ENCODE assay signal across 20 mouse cellular contexts in the genomic region with DNA sequence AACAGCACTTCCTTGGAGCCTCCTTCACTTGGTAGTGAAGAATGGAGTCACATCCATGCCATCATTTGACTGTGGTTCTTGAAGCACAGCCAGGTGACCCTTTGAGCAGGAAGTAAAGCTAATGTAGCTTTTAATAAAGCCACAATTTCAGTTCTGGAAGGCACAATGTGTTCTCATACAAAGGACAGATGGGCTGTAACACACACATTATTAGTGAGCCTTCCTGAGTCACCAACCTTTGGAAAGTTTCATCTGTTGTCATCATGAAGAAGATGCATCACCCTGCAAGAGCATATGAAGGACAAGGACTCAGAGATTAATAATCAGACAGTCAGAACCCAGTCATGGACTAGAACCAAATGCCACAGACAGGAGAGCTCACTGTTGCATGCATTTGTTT.
A peak's percentile ranks its signal among the peaks of the same experiment; 100 is the strongest.
DNase-seq lines count a peak whose midpoint lies in the region; ATAC-seq and TF ChIP-seq lines count a peak whose summit lies in the region.
"Had no signal": no experiment of that assay in that cellular context is flagged by ENCODE, and none has a peak within 500 bp of the region (broad histone marks: within the 10 kb centered on the region; RNA-seq: fewer than 3 reads in every experiment).

No protein-coding gene starts in this region.

- H3K27ac ChIP-seq in layer of hippocampus, adult 2 months, result peak overlapping the region; percentile 79
- H3K27ac ChIP-seq: embryonic facial prominence, embryonic 10.5 days; forebrain, embryonic 13.5 days; heart, embryonic 13.5 days; hindbrain, embryonic 15.5 days had no signal

- DNase-seq in adrenal gland, adult (ENCODE audit: inconsistent age in 2 of 2, low spot score in 1 of 2), result peak; percentile 55 to 84
- no peak for DNase-seq in adrenal gland, postnatal 4 days (ENCODE audit: low spot score in 2 of 2)
- DNase-seq in layer of hippocampus, adult 2 months (ENCODE audit: low spot score in 2 of 2), result no peak
- no peak for DNase-seq in layer of hippocampus, adult 9-10 months (ENCODE audit: low spot score)
- peak; percentile 13 to 61 for DNase-seq in adrenal gland, postnatal 36 days
- DNase-seq in cerebellum, postnatal 10 days, result no peak
- DNase-seq: cerebellum, adult 8-10 months; cerebellum, postnatal 25 days; forebrain, postnatal 0 days; gastrocnemius, postnatal 14 days; heart, postnatal 36 days; kidney, adult 2 months had no signal

- no peak overlapping the region for H3K4me3 ChIP-seq in layer of hippocampus, adult 2 months
- H3K4me3 ChIP-seq: embryonic facial prominence, embryonic 10.5 days; forebrain, embryonic 13.5 days; heart, embryonic 13.5 days; hindbrain, embryonic 15.5 days had no signal

- ATAC-seq in granulocyte monocyte progenitor cell, adult 5-6 weeks (replicated peaks; ENCODE audit: poor library complexity, severe bottlenecking), result no peak
- ATAC-seq: activated CD4-positive, CD25-positive, alpha-beta regulatory T cell, adult 4 months; intestine, embryonic 16.5 days; Patski had no signal

- TF ChIP-seq CTCF in layer of hippocampus, adult 2 months (conservative IDR thresholded peaks at IDR 0.05), result no peak

Comparison
In these comparisons a context has a peak if more than half of its experiments do, and no peak if none do; other contexts are left out.
1. DNase-seq: peak in adrenal gland, adult (2 of 2) and adrenal gland, postnatal 36 days (2 of 2); none in adrenal gland, postnatal 4 days (0 of 2), layer of hippocampus, adult 2 months (0 of 2), layer of hippocampus, adult 9-10 months (single experiment) and cerebellum, postnatal 10 days (0 of 2).